Mouse (Mus musculus): Measurements from ENCODE around the gene Cutal. TPM values are rescaled to one million over a fixed set of nuclear protein-coding genes. Genes with fewer than 3 reads are reported as not detected.
A peak's percentile ranks its signal among the peaks of the same experiment; 100 is the strongest.

The Cutal gene
- total RNA-seq (2012; rRNA removed) (not detected in 2 replicates), polyA plus RNA-seq (2012; ENCODE audit: insufficient read depth in 1 of 2, insufficient read length in 2 of 2, low read depth in 1 of 2, low replicate concordance in 2 of 2, missing spikeins in 1 of 2) (not detected)

GRCm38 (mm10) chr2:34874271-34874670 lies at the start of gene Cutal:
Cutal (plus strand) TSS chr2:34874396.
- H3K27ac ChIP-seq (ENCODE audit: control insufficient read depth, low read depth, low read length) = no peak within 1 kb of the TSS
- H3K4me3 ChIP-seq (ENCODE audit: control insufficient read depth in 1 of 2, insufficient read depth in 1 of 2, low read depth in 2 of 2, low read length in 2 of 2) = no peak within 1 kb of the TSS
- peaks cover 0 to 7% of the 10 kb centered on the region in 2 experiments; a peak in 2 of 4 replicates for H3K36me3 ChIP-seq (ENCODE audit: control insufficient read depth in 1 of 2, insufficient read depth in 2 of 2, low read length in 2 of 2)
- no peak within 1 kb of the TSS for H3K9ac ChIP-seq (ENCODE audit: control insufficient read depth, low read depth, low read length, poor library complexity, severe bottlenecking)
- DNase-seq (ENCODE audit: low read depth, low spot score) = no peak
- peaks cover 19% of the 10 kb centered on the region for H3K79me2 ChIP-seq (ENCODE audit: control insufficient read depth, insufficient read depth, low read length, poor library complexity)
- peaks cover 3 to 6% of the 10 kb centered on the region in 2 experiments for H3K4me1 ChIP-seq (ENCODE audit: control insufficient read depth in 1 of 2, insufficient read depth in 2 of 2, low read length in 2 of 2)
- TF ChIP-seq KAT2A (conservative IDR thresholded peaks at IDR 0.05; ENCODE audit: low read depth, low read length) (no peak), MYB (IDR thresholded peaks at IDR 0.05; ENCODE audit: low read depth, low read length) (no peak), E2F4 (IDR thresholded peaks at IDR 0.05; ENCODE audit: borderline replicate concordance, low read depth, low read length) (no peak), CHD1 (IDR thresholded peaks at IDR 0.05; ENCODE audit: low read depth, low read length) (no peak), TBP (IDR thresholded peaks at IDR 0.05; ENCODE audit: low read depth, low read length) (no peak), ZC3H11A (IDR thresholded peaks at IDR 0.05; ENCODE audit: low read depth, low read length) (no peak), ELF1 (IDR thresholded peaks at IDR 0.05; ENCODE audit: low read depth, low read length) (no peak), GABPA (IDR thresholded peaks at IDR 0.05; ENCODE audit: low read depth, low read length) (no peak), NELFE (IDR thresholded peaks at IDR 0.05; ENCODE audit: low read depth, low read length) (no peak), NRF1 (IDR thresholded peaks at IDR 0.05; ENCODE audit: insufficient read depth, low read depth, low read length, poor library complexity, severe bottlenecking) (no peak), POLR2AphosphoS5 (IDR thresholded peaks at IDR 0.05; ENCODE audit: borderline replicate concordance, low read depth, low read length) (no peak), EP300 (IDR thresholded peaks at IDR 0.05; ENCODE audit: low read depth in 1 of 2, low read length in 2 of 2) (no peak), ZMIZ1 (IDR thresholded peaks at IDR 0.05; ENCODE audit: low read depth, low read length) (no peak), MYC (IDR thresholded peaks at IDR 0.05; ENCODE audit: low read depth, low read length) (no peak), USF1 (IDR thresholded peaks at IDR 0.05; ENCODE audit: low read depth, low read length) (no peak)
- no peaks in the 10 kb centered on the region for H3K27me3 ChIP-seq (ENCODE audit: control insufficient read depth in 1 of 2, insufficient read depth in 2 of 2, low read length in 2 of 2)
- H3K9me3 ChIP-seq (replicated peaks; ENCODE audit: insufficient read depth, low read length) = no peaks in the 10 kb centered on the region

- Histone ChIP-seq H3K79me2 (ENCODE audit: control insufficient read depth, insufficient read depth, low read length, poor library complexity) (peaks cover 30% of the 10 kb centered on the region), H3K36me3 (ENCODE audit: control insufficient read depth in 1 of 2, insufficient read depth in 2 of 2, low read length in 2 of 2) (peaks cover 2 to 25% of the 10 kb centered on the region in 2 experiments; a peak in 3 of 4 replicates), H3K27me3 (ENCODE audit: control insufficient read depth in 1 of 2, insufficient read depth in 2 of 2, low read length in 2 of 2) (no peaks in the 10 kb centered on the region), H3K4me1 (ENCODE audit: control insufficient read depth in 1 of 2, insufficient read depth in 2 of 2, low read length in 2 of 2) (peaks cover 6 to 13% of the 10 kb centered on the region in 2 experiments; a peak in 3 of 4 replicates), H3K9ac (ENCODE audit: control insufficient read depth, low read depth, low read length, poor library complexity, severe bottlenecking) (peak within 1 kb of the TSS; percentile 99), H3K27ac (ENCODE audit: control insufficient read depth, low read depth, low read length) (peak within 1 kb of the TSS; percentile 78), H3K9me3 (replicated peaks; ENCODE audit: insufficient read depth, low read length) (no peaks in the 10 kb centered on the region), H3K4me3 (ENCODE audit: control insufficient read depth in 1 of 2, insufficient read depth in 1 of 2, low read depth in 2 of 2, low read length in 2 of 2) (peak within 1 kb of the TSS; percentile 68 to 97)
- DNase-seq (ENCODE audit: low read depth, low spot score) = peak; percentile 95
- no peak for TF ChIP-seq E2F4 (IDR thresholded peaks at IDR 0.05; ENCODE audit: borderline replicate concordance, low read depth, low read length)
- TF ChIP-seq USF1 (IDR thresholded peaks at IDR 0.05; ENCODE audit: low read depth, low read length) = no peak
- no peak for TF ChIP-seq ZMIZ1 (IDR thresholded peaks at IDR 0.05; ENCODE audit: low read depth, low read length)
- TF ChIP-seq UBTF (IDR thresholded peaks at IDR 0.05; ENCODE audit: borderline replicate concordance, insufficient read depth, low read depth, low read length) = 0 out of 2 replicates have a peak, but pooled peaks have one; percentile 69
- peak in 1 of 2 experiments; percentile 18; a peak in 1 of 4 replicates for TF ChIP-seq EP300 (IDR thresholded peaks at IDR 0.05; ENCODE audit: low read depth in 1 of 2, low read length in 2 of 2)
- TF ChIP-seq MYB (IDR thresholded peaks at IDR 0.05; ENCODE audit: low read depth, low read length) = no peak
- TF ChIP-seq USF2 (IDR thresholded peaks at IDR 0.05; ENCODE audit: borderline replicate concordance in 1 of 2, insufficient read depth in 1 of 2, low read depth in 1 of 2, low read length in 2 of 2) = no peak
- TF ChIP-seq CHD1 (IDR thresholded peaks at IDR 0.05; ENCODE audit: low read depth, low read length) = 0 out of 2 replicates have a peak, but pooled peaks have one; percentile 4
- TF ChIP-seq GATA1 (IDR thresholded peaks at IDR 0.05; ENCODE audit: low read depth, low read length) = no peak
- TF ChIP-seq NRF1 (IDR thresholded peaks at IDR 0.05; ENCODE audit: insufficient read depth, low read depth, low read length, poor library complexity, severe bottlenecking) = no peak
- TF ChIP-seq MXI1 (IDR thresholded peaks at IDR 0.05; ENCODE audit: low read depth, low read length) = peak; percentile 90
- no peak for TF ChIP-seq SMC3 (IDR thresholded peaks at IDR 0.05; ENCODE audit: low read depth, low read length)
- TF ChIP-seq HCFC1 (IDR thresholded peaks at IDR 0.05; ENCODE audit: low read depth, low read length) = peak; percentile 94
- no peak for TF ChIP-seq MAFK (IDR thresholded peaks at IDR 0.05; ENCODE audit: borderline replicate concordance, low read depth, low read length)
- peak; percentile 92 for TF ChIP-seq NELFE (IDR thresholded peaks at IDR 0.05; ENCODE audit: low read depth, low read length)
- peak; percentile 99 for TF ChIP-seq MYC (IDR thresholded peaks at IDR 0.05; ENCODE audit: low read depth, low read length)
- TF ChIP-seq GABPA (IDR thresholded peaks at IDR 0.05; ENCODE audit: low read depth, low read length) = no peak
- TF ChIP-seq BHLHE40 (IDR thresholded peaks at IDR 0.05; ENCODE audit: borderline replicate concordance, low read depth, low read length) = no peak
- TF ChIP-seq TBP (IDR thresholded peaks at IDR 0.05; ENCODE audit: low read depth, low read length) = peak; percentile 81
- no peak for TF ChIP-seq CHD2 (IDR thresholded peaks at IDR 0.05; ENCODE audit: low read length)
- peak; percentile 94 for TF ChIP-seq MAX (IDR thresholded peaks at IDR 0.05; ENCODE audit: low read length)
- peak; percentile 61 to 97 for TF ChIP-seq POLR2A (IDR thresholded peaks at IDR 0.05; ENCODE audit: control insufficient read depth in 1 of 2, insufficient read depth in 1 of 2, low read depth in 1 of 2, low read length in 2 of 2, poor library complexity in 1 of 2)
- no peak for TF ChIP-seq MAZ (IDR thresholded peaks at IDR 0.05; ENCODE audit: low read depth, low read length)
Measured at GRCm38 (mm10) chr2:34825827-34826459, 48.3 kb upstream of the Cutal start, which contains the start of gene Fbxw2. Fbxw2 (minus strand) TSS chr2:34826311.

Data from MEL (cell line).